Mouse (Mus musculus): ENCODE measurements around the gene Metap1d. TPM values are rescaled to one million over a fixed set of nuclear protein-coding genes. Genes with fewer than 3 reads are reported as not detected.
A peak's percentile ranks its signal among the peaks of the same experiment; 100 is the strongest.

Gene Metap1d
- polyA plus RNA-seq, 1 experiment = 41.5 TPM

- no peak overlapping the region for H3K27ac ChIP-seq (ENCODE audit: insufficient read depth, low read length)
- no peak overlapping the region for H3K4me3 ChIP-seq (ENCODE audit: insufficient read depth, low read length)
- TF ChIP-seq CTCF (IDR thresholded peaks at IDR 0.05; ENCODE audit: extremely low read depth, insufficient read depth, low read length) (0 out of 2 replicates have a peak, but pooled peaks have one; percentile 5), POLR2A (IDR thresholded peaks at IDR 0.05; ENCODE audit: extremely low read depth, insufficient read depth, low read length) (no peak)
- H3K4me1 ChIP-seq (ENCODE audit: control insufficient read depth, insufficient read depth, low read length) = no peaks in the 10 kb centered on the region
Measured at GRCm38 (mm10) chr2:71449604-71450003, 3.5 kb upstream of the Metap1d start.

DNA sequence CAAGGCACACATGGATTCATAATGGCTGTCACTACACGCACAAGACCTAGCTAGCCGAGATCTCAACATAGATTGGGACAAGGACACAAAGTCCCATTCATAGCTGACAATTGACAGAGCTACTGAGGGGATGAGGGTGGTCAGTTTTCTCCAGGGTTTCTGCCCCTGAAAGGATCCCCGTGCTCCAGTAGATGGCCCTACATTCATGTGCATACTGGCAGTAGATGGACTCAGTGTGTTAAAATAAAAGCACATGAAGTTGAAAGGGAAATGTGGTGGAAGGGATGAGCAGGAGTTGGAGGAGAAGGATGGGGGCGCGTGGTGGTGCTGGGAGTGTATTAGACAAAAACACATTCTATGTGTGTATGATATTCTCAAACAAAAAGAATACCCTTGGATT, 1.3 kb upstream of the Metap1d start:
- H3K4me1 ChIP-seq (ENCODE audit: control insufficient read depth, insufficient read depth, low read length) = no peaks in the 10 kb centered on the region
- TF ChIP-seq POLR2A (IDR thresholded peaks at IDR 0.05; ENCODE audit: extremely low read depth, insufficient read depth, low read length) (no peak), CTCF (IDR thresholded peaks at IDR 0.05; ENCODE audit: extremely low read depth, insufficient read depth, low read length) (0 out of 2 replicates have a peak, but pooled peaks have one; percentile 18)
- no peak overlapping the region for H3K4me3 ChIP-seq (ENCODE audit: insufficient read depth, low read length)

DNA sequence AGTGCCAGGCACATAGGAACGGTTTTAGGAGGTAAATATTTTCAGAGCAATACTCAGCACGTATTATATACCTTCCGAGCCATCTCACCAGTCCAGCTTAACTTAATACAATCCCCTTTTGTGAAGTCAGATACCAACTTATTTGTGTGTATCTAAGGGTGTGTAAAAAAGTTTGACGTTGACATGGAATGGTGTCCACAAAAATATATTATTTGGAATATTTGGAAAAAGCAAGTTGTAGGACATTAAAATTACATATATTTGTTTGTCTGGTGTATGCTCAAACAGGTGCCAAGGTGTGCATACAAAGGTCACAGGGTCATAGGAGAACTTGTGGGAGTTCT, 813 bp downstream of the Metap1d start:
- Histone ChIP-seq H3K27ac (ENCODE audit: insufficient read depth, low read length) (no peak overlapping the region), H3K4me3 (ENCODE audit: insufficient read depth, low read length) (peak overlapping the region; percentile 64; the same call in 1 of the 2 replicates), H3K4me1 (ENCODE audit: control insufficient read depth, insufficient read depth, low read length) (no peaks in the 10 kb centered on the region)
- TF ChIP-seq CTCF (IDR thresholded peaks at IDR 0.05; ENCODE audit: extremely low read depth, insufficient read depth, low read length) = no peak
- TF ChIP-seq POLR2A (IDR thresholded peaks at IDR 0.05; ENCODE audit: extremely low read depth, insufficient read depth, low read length) = no peak

More for the DNA sequence above, 1.3 kb upstream of the Metap1d start:
- no peak overlapping the region for H3K27ac ChIP-seq (ENCODE audit: insufficient read depth, low read length)

DNA sequence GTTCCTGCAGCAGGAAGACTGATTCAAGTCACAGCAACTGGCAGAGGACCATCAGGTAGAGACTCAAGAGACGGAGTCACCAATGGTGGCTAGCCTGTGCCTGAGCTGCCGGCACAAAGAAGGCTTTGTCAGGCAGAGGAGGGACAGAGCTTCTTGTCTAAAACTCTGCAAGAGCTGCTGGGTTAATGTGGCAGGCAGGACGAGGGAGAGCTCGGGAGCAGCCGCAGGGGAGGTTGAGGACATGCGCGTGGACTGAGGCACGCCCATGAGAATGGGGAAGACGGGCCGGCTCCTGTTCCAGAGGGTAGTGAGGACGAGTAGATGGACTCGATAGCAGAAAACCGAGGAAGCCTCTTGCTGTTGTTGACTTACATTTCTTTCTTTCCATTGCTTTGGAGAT, 5.5 kb downstream of the Metap1d start:
- Histone ChIP-seq H3K4me1 (ENCODE audit: control insufficient read depth, insufficient read depth, low read length) (no peaks in the 10 kb centered on the region), H3K4me3 (ENCODE audit: insufficient read depth, low read length) (no peak overlapping the region), H3K27ac (ENCODE audit: insufficient read depth, low read length) (no peak overlapping the region)
- no peak for TF ChIP-seq CTCF (IDR thresholded peaks at IDR 0.05; ENCODE audit: extremely low read depth, insufficient read depth, low read length)
- no peak for TF ChIP-seq POLR2A (IDR thresholded peaks at IDR 0.05; ENCODE audit: extremely low read depth, insufficient read depth, low read length)

- H3K4me1 ChIP-seq (ENCODE audit: control insufficient read depth, insufficient read depth, low read length) = no peaks in the 10 kb centered on the region
- H3K4me3 ChIP-seq (ENCODE audit: insufficient read depth, low read length) = no peak overlapping the region
- TF ChIP-seq CTCF (IDR thresholded peaks at IDR 0.05; ENCODE audit: extremely low read depth, insufficient read depth, low read length) (no peak), POLR2A (IDR thresholded peaks at IDR 0.05; ENCODE audit: extremely low read depth, insufficient read depth, low read length) (no peak)
- H3K27ac ChIP-seq (ENCODE audit: insufficient read depth, low read length) = no peak overlapping the region
Measured at GRCm38 (mm10) chr2:71459659-71460058, 6.6 kb downstream of the Metap1d start.

DNA sequence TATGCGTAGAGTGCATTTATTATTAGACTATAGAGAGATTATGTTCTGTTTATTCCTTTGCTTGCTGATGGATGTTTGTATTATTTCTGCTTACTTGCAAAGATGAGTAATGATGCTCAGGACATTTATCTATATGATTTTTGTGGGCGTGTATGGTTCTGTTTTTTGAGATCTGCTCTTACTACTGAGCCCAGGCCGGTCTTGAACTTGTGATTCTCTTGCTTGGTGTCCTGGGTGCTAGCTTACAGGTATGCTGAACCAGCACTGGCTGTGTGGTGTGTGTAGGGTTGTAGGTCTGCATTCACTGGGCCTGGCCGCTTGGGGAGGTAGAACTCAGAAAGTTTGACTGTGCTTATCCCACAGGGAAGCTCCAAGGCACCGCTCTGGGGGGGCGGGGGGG, 8.1 kb downstream of the Metap1d start:
- Histone ChIP-seq H3K27ac (ENCODE audit: insufficient read depth, low read length) (no peak overlapping the region), H3K4me1 (ENCODE audit: control insufficient read depth, insufficient read depth, low read length) (no peaks in the 10 kb centered on the region), H3K4me3 (ENCODE audit: insufficient read depth, low read length) (no peak overlapping the region)
- TF ChIP-seq CTCF (IDR thresholded peaks at IDR 0.05; ENCODE audit: extremely low read depth, insufficient read depth, low read length) = no peak
- TF ChIP-seq POLR2A (IDR thresholded peaks at IDR 0.05; ENCODE audit: extremely low read depth, insufficient read depth, low read length) = no peak

GRCm38 (mm10) chr2:71461589-71461988, 8.5 kb downstream of the Metap1d start:
- no peak for TF ChIP-seq CTCF (IDR thresholded peaks at IDR 0.05; ENCODE audit: extremely low read depth, insufficient read depth, low read length)
- TF ChIP-seq POLR2A (IDR thresholded peaks at IDR 0.05; ENCODE audit: extremely low read depth, insufficient read depth, low read length) = no peak
- no peaks in the 10 kb centered on the region for H3K4me1 ChIP-seq (ENCODE audit: control insufficient read depth, insufficient read depth, low read length)
- H3K4me3 ChIP-seq (ENCODE audit: insufficient read depth, low read length) = no peak overlapping the region
- H3K27ac ChIP-seq (ENCODE audit: insufficient read depth, low read length) = no peak overlapping the region

DNA sequence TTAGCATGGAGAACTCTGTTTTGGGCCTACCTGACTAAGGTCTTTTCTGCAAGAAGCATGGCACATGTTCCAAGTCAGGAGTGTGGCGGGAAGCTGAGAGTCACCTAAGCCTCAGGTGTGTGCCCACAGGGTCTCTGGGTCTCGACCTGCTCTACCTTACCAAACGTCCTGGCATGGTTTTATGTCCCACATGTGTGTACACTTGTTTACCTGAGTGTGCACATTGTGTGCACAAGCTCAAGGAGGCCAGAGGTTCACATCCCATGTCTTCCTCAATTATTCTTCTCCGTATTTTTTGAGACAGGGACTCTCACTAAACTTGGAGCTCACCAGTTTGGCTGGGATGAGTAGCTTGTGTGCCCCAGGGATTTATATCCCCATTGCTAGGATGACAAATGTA, 9.0 kb downstream of the Metap1d start:
- no peak overlapping the region for H3K4me3 ChIP-seq (ENCODE audit: insufficient read depth, low read length)
- no peak overlapping the region for H3K27ac ChIP-seq (ENCODE audit: insufficient read depth, low read length)
- no peak for TF ChIP-seq POLR2A (IDR thresholded peaks at IDR 0.05; ENCODE audit: extremely low read depth, insufficient read depth, low read length)
- no peak for TF ChIP-seq CTCF (IDR thresholded peaks at IDR 0.05; ENCODE audit: extremely low read depth, insufficient read depth, low read length)
- no peaks in the 10 kb centered on the region for H3K4me1 ChIP-seq (ENCODE audit: control insufficient read depth, insufficient read depth, low read length)

DNA sequence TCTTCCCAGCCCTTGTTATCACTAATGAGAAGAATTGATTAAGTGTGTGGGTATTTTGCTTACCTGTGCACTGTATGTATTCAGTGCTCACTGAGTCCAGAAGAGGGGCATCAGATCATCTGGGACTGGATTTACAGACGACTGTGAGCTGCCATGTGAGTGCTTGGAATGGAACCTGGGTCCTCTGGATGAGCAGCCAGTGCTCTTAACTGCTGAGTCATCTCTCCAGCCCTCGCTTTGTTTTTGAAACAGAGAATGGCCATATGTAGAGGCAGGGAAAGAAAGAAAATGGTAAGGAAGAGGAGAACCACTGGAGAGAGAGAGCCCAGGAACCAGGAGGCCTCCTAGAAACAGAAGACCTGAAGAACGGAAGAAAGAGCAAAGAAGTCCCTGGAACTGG, 9.5 kb downstream of the Metap1d start:
- Histone ChIP-seq H3K4me3 (ENCODE audit: insufficient read depth, low read length) (no peak overlapping the region), H3K27ac (ENCODE audit: insufficient read depth, low read length) (no peak overlapping the region), H3K4me1 (ENCODE audit: control insufficient read depth, insufficient read depth, low read length) (no peaks in the 10 kb centered on the region)
- no peak for TF ChIP-seq POLR2A (IDR thresholded peaks at IDR 0.05; ENCODE audit: extremely low read depth, insufficient read depth, low read length)
- no peak for TF ChIP-seq CTCF (IDR thresholded peaks at IDR 0.05; ENCODE audit: extremely low read depth, insufficient read depth, low read length)

DNA sequence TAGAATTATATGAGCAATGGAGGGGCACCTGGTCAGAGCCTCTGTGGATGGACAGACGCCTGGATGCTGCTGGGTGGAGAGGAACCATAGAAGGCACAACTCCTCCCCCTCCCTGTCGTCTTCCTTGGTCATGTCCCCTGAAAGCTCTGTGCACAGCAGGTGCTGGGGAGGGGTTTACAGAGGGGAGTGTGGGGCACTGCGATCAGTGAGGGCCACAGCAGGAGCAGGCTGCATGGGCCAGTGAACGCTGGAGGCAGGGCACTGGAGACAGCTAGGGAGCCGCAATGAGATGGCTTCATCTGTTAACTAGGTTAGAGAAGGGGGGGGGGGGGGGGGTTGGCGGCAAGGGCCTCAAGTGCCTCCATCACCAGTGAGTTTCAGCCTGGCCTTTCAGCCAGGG, 13.0 kb downstream of the Metap1d start:
- Histone ChIP-seq H3K4me1 (ENCODE audit: control insufficient read depth, insufficient read depth, low read length) (no peaks in the 10 kb centered on the region), H3K27ac (ENCODE audit: insufficient read depth, low read length) (no peak overlapping the region), H3K4me3 (ENCODE audit: insufficient read depth, low read length) (no peak overlapping the region)
- TF ChIP-seq CTCF (IDR thresholded peaks at IDR 0.05; ENCODE audit: extremely low read depth, insufficient read depth, low read length) (no peak), POLR2A (IDR thresholded peaks at IDR 0.05; ENCODE audit: extremely low read depth, insufficient read depth, low read length) (no peak)

Measured in cortical plate, adult 2 months (tissue).